Mouse (Mus musculus): ENCODE measurements around the gene Sppl3.

- TF ChIP-seq CTCF (IDR thresholded peaks at IDR 0.05), result no peak
- no peak for TF ChIP-seq EP300 (IDR thresholded peaks at IDR 0.05)
These were observed 110.0 kb downstream of the Sppl3 start for GRCm38 (mm10) chr5:115120978-115121377.

All from lung, postnatal 0 days (tissue).